Mouse (Mus musculus): ENCODE measurements around the gene Gtf2e1. TPM values are rescaled to one million over a fixed set of nuclear protein-coding genes. Genes with fewer than 3 reads are reported as not detected.

The Gtf2e1 gene
- polyA plus RNA-seq, 1 experiment, result 1.7 TPM

DNA sequence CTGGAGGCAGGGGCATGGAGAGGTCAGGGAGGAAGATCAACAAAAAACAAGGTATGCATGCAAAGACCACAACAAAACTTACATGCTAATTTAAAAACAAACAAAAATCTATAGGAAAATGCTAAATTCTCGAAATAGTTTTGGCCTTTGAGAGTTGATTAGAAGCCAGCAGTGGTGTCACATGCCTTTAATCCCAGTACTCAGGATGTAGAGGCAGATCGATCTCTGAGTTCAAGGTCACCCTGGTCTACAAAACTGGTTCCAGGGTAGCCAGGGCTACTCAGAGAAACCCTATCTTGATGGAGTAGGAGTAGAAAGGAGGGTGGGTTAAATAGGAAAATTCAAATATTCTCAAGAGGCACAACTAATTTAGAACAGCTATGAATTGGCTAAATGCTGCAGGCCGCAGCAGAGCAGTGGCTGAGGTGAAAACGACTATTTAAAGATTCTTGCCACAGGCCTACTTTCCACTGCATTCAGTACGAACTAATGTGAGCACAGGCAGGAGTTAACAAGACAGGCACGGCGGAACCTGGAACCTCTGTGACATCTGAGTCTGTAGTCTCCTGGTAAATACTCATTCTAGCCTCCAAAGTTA, 17.4 kb downstream of the Gtf2e1 start:
- no peaks in the 10 kb centered on the region for H3K27me3 ChIP-seq (replicated peaks)
- peaks cover 93% of the 10 kb centered on the region for H3K36me3 ChIP-seq (replicated peaks; ENCODE audit: low read length)
- peaks cover 28% of the 10 kb centered on the region for H3K4me1 ChIP-seq
- H3K9me3 ChIP-seq, result peaks cover 35% of the 10 kb centered on the region
- TF ChIP-seq GATA1 (IDR thresholded peaks at IDR 0.05; ENCODE audit: borderline replicate concordance, low read length), result no peak
- no peak for TF ChIP-seq FLI1 (IDR thresholded peaks at IDR 0.05; ENCODE audit: low read length)
- H3K4me3 ChIP-seq (replicated peaks), result no peak overlapping the region

DNA sequence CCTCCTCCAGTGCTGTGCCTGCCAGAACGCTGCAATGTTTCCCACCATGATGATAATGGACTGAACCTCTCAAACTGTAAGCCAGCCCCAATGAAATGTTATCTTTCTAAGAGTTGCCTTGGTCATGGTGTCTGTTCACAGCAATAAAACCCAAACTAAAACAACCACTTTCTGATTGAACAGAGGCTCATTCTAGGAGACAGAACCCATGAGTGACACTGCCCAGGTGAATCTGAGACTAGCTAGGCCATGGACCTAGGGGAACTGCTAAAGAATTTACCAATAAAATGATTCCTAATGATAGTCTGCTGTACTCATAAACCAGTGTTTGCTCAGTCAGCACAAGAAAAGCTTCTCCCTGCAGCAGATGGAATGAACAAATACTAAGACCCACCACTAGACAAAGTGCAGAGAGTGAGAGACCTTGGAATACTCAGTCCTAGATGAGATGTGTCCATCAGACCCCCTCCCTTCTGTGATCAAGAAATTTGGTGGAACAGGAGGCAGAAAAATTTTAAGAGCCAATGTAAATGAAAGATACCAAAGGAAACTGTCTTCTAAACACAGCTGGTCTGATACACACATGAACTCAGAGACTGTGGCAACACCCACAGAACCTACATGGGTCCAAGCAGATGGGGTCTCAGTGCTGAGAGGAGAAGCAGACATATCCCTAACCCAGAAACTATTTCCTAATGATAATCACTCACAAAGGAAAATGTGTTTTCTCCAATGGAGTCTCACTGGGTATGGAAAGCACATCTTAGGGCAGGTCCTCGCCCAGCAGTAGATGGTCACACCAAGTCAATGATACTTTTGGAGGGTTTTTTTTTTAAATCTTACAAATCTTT, 19.2 kb downstream of the Gtf2e1 start:
- peaks cover 29% of the 10 kb centered on the region for H3K4me1 ChIP-seq
- H3K27me3 ChIP-seq (replicated peaks), result no peaks in the 10 kb centered on the region
- peaks cover 91% of the 10 kb centered on the region for H3K36me3 ChIP-seq (replicated peaks; ENCODE audit: low read length)
- H3K4me3 ChIP-seq (replicated peaks), result no peak overlapping the region
- H3K9me3 ChIP-seq, result peaks cover 35% of the 10 kb centered on the region
- no peak for TF ChIP-seq FLI1 (IDR thresholded peaks at IDR 0.05; ENCODE audit: low read length)
- TF ChIP-seq GATA1 (IDR thresholded peaks at IDR 0.05; ENCODE audit: borderline replicate concordance, low read length), result no peak

DNA sequence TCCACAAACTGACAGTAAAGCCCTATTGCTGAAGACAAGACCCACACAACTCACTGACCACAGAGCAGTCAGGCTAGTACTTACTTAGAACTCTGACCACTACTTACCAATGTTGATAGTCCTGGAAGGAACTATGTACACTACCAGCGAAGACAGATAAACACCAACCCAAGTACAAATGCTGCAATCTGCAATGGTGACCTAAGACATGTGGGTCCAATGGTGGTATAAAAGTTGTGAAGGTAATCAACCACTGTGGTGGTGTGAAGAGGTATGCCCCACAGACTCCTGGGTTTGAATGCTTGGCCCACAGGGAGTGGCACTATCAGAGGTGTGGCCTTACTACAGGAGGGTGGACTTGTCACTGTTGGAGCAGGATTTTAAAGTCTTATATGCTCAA, 19.9 kb downstream of the Gtf2e1 start:
- H3K4me3 ChIP-seq (replicated peaks), result no peak overlapping the region
- H3K4me1 ChIP-seq, result peaks cover 29% of the 10 kb centered on the region
- peaks cover 33% of the 10 kb centered on the region for H3K9me3 ChIP-seq
- peaks cover 91% of the 10 kb centered on the region for H3K36me3 ChIP-seq (replicated peaks; ENCODE audit: low read length)
- no peaks in the 10 kb centered on the region for H3K27me3 ChIP-seq (replicated peaks)
- TF ChIP-seq FLI1 (IDR thresholded peaks at IDR 0.05; ENCODE audit: low read length), result no peak
- TF ChIP-seq GATA1 (IDR thresholded peaks at IDR 0.05; ENCODE audit: borderline replicate concordance, low read length), result no peak

DNA sequence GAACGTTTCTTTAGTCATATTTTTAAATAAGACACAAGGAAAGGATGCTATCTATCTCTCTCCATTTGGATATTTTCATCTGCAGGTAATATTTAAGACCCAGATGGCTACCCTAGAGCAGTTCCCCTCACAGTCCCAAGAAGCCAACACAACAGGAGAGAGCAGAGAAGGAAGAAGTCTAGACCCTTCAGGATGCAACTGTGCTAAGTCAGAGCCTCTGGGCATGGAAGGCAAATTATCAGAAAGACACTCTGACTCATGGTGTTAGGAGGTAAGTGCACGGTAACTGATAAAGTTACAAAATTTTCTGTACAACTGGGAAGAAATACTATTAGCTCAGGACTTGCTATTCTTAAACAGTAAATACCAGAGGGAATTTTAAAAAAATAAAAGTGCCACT, 20.9 kb downstream of the Gtf2e1 start:
- no peak overlapping the region for H3K4me3 ChIP-seq (replicated peaks)
- H3K9me3 ChIP-seq, result peaks cover 22% of the 10 kb centered on the region
- TF ChIP-seq FLI1 (IDR thresholded peaks at IDR 0.05; ENCODE audit: low read length), result no peak
- TF ChIP-seq GATA1 (IDR thresholded peaks at IDR 0.05; ENCODE audit: borderline replicate concordance, low read length), result no peak
- H3K36me3 ChIP-seq (replicated peaks; ENCODE audit: low read length), result peaks cover 89% of the 10 kb centered on the region
- no peaks in the 10 kb centered on the region for H3K27me3 ChIP-seq (replicated peaks)
- H3K4me1 ChIP-seq, result peaks cover 29% of the 10 kb centered on the region

DNA sequence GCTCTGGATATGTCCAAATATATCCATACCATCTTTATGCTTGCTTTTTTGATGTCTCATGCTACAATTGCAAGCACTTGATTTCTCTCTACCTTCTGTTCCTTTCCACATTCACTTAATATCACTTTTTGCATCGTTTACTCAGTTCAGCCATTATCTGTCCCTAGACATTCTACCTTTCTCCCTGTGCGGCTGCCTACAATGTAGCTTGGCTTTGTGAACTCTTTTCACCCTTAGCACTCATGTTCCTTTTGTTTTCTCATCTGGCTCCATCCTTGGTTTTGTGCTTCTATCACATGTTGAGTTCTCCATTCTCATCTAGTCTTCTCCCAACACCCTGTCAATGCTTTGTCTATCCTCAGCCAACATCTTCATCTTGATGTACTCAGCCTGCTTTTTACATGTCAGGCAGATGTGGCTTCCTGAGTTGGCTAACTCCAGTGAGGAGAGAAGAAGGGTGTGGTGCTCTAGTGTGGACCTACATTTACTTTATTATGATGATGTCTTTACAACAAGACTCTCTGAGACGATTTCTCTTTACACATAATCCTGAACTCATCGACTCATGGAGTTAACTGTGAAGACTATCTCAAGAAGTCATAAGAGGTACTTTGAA, 21.9 kb downstream of the Gtf2e1 start:
- TF ChIP-seq GATA1 (IDR thresholded peaks at IDR 0.05; ENCODE audit: borderline replicate concordance, low read length), result no peak
- no peak for TF ChIP-seq FLI1 (IDR thresholded peaks at IDR 0.05; ENCODE audit: low read length)
- H3K9me3 ChIP-seq, result peaks cover 17% of the 10 kb centered on the region
- no peak overlapping the region for H3K4me3 ChIP-seq (replicated peaks)
- H3K36me3 ChIP-seq (replicated peaks; ENCODE audit: low read length), result peaks cover 88% of the 10 kb centered on the region
- peaks cover 29% of the 10 kb centered on the region for H3K4me1 ChIP-seq
- no peaks in the 10 kb centered on the region for H3K27me3 ChIP-seq (replicated peaks)

DNA sequence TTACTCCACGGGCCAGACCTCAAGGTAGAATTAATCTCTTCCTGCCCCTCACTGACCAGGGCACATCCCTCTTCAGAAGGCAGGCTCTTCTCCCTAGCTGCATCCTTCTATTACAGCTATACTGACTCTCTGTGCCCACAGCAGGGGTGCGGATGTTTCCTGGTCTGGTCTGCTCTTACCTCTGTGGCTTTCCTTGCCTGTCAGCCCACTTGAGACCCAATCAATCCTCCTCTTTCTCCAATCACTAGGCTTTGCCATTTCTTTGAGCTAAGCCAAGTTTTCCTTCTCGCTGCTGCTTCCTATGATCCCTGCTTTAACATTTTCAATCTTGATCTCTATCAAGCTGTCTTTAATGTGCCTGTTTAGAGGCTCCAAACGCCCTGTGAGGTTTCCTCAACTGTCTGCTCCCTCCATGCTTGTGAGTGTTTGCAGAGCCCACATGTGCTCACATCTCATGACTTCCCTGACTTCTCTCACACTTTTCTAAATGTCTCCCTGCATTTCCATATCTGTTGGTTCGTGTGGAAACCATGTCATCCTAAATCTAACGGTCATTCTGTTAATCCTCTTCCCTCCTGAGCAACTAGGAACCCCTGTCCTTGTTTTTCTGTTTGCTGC, 23.1 kb downstream of the Gtf2e1 start:
- H3K4me1 ChIP-seq, result peaks cover 29% of the 10 kb centered on the region
- TF ChIP-seq FLI1 (IDR thresholded peaks at IDR 0.05; ENCODE audit: low read length) (no peak), GATA1 (IDR thresholded peaks at IDR 0.05; ENCODE audit: borderline replicate concordance, low read length) (no peak)
- H3K36me3 ChIP-seq (replicated peaks; ENCODE audit: low read length), result peaks cover 88% of the 10 kb centered on the region
- no peaks in the 10 kb centered on the region for H3K27me3 ChIP-seq (replicated peaks)
- H3K9me3 ChIP-seq, result peaks cover 11% of the 10 kb centered on the region
- H3K4me3 ChIP-seq (replicated peaks), result no peak overlapping the region

DNA sequence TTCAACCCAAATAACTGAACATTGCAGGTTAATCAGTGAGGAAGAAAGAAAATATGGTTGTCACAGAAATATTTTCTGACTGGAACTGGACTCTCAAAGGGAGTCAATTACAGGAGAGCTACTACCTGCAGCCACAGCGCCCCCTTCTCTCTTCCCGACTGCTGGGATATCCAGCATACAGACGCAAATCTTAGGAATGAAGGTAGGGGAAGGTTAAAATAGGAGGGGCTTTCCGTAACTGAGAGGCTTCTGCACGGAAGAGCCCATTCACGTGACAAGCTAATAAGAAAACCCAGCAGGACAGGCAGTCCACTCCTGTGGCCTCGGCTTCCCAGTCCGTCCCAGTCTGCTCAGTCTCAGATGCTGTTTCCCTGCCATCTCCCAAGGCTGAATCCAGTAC, 24.9 kb downstream of the Gtf2e1 start:
- H3K36me3 ChIP-seq (replicated peaks; ENCODE audit: low read length), result peaks cover 87% of the 10 kb centered on the region
- TF ChIP-seq FLI1 (IDR thresholded peaks at IDR 0.05; ENCODE audit: low read length) (no peak), GATA1 (IDR thresholded peaks at IDR 0.05; ENCODE audit: borderline replicate concordance, low read length) (no peak)
- H3K27me3 ChIP-seq (replicated peaks), result no peaks in the 10 kb centered on the region
- no peak overlapping the region for H3K4me3 ChIP-seq (replicated peaks)
- peaks cover 24% of the 10 kb centered on the region for H3K4me1 ChIP-seq
- H3K9me3 ChIP-seq, result no peaks in the 10 kb centered on the region

DNA sequence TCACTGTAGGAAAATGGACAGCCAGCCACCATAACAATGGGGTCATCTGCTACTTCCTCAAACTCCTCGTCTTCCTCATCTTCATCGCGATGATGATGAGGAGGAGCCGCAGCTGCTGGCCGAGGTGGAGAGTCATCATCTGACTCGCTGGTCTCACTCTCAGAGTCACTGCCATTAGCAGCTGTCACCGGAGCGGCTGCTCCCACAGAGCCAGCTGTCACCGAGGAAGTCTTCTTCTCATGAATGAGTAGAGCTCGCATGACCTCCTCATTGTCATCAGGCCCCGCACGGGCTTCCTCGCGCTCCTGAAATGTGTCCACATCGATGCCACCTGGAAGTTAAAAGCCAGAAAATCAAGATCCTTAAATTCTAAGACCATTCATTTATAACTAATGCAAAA, 28.1 kb downstream of the Gtf2e1 start:
- Histone ChIP-seq H3K4me1 (no peaks in the 10 kb centered on the region; the same call in 1 of the 2 replicates), H3K36me3 (replicated peaks; ENCODE audit: low read length) (peaks cover 85% of the 10 kb centered on the region), H3K9me3 (no peaks in the 10 kb centered on the region), H3K27me3 (replicated peaks) (no peaks in the 10 kb centered on the region), H3K4me3 (replicated peaks) (no peak overlapping the region)
- TF ChIP-seq FLI1 (IDR thresholded peaks at IDR 0.05; ENCODE audit: low read length) (no peak), GATA1 (IDR thresholded peaks at IDR 0.05; ENCODE audit: borderline replicate concordance, low read length) (no peak)

DNA sequence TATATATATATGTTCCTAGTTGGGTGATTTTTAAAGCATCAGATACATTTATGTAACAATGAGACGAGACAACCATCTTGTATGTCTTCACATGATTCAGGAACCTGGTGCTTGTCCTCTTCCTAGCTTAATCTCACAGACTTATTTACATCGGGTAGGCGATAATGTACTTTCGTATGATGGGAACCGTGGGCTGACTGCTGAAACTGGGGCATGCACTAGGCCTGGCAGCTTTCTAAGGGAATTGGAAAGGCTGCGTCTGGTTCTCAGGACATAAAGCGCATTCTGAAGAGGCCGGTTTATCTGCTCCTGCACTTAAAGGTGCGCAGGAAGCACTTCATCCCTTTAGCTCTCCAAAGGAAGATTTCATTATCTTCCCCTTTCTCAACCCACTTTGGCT, 32.8 kb downstream of the Gtf2e1 start:
- Histone ChIP-seq H3K27me3 (replicated peaks) (no peaks in the 10 kb centered on the region), H3K36me3 (replicated peaks; ENCODE audit: low read length) (peaks cover 44% of the 10 kb centered on the region), H3K4me1 (peaks cover 6% of the 10 kb centered on the region), H3K4me3 (replicated peaks) (no peak overlapping the region), H3K9me3 (no peaks in the 10 kb centered on the region)
- TF ChIP-seq FLI1 (IDR thresholded peaks at IDR 0.05; ENCODE audit: low read length) (no peak), GATA1 (IDR thresholded peaks at IDR 0.05; ENCODE audit: borderline replicate concordance, low read length) (no peak)
